Mouse (Mus musculus) brain, embryonic 14.5 days (tissue): ENCODE measurements around the gene Atp2b2. TPM values are rescaled to one million over a fixed set of nuclear protein-coding genes. Genes with fewer than 3 reads are reported as not detected.

Source experiments
- DNase-seq: peaks from one replicate; pipeline ENCODE4 v3.0.0-alpha.2; 2011; ENCODE audit warnings: low read depth
- CTCF ChIP-seq: fragments of 200-500 bp; IDR thresholded peaks from 2 replicates; pipeline ENCODE4 v1.5.1; 2012; ENCODE audit warnings: inconsistent platforms, mild to moderate bottlenecking, moderate library complexity, borderline replicate concordance; ENCODE audit not compliant: insufficient read depth, insufficient read length; ENCODE audit errors: extremely low read depth
- POLR2A ChIP-seq: fragments of 200-500 bp; IDR thresholded peaks from 2 replicates; pipeline ENCODE4 v1.6.1; 2012; ENCODE audit warnings: mild to moderate bottlenecking, inconsistent platforms, borderline replicate concordance; ENCODE audit not compliant: poor library complexity, insufficient read depth, insufficient read length, severe bottlenecking; ENCODE audit errors: extremely low read depth
- polyA plus RNA-seq: library from polyadenylated mRNA; depleted of rRNA; stranded (reverse); fragments of >200 nt; gene quantifications from 2 replicates; pipeline ENCODE4 v1.2.3, GENCODE M21; 2012

Atp2b2 gene
- polyA plus RNA-seq, 1 experiment = 24.3 TPM

- no peak for TF ChIP-seq CTCF
- DNase-seq = peak; percentile 72
Observed at GRCm38 (mm10) chr6:113855581-113855980, 186.8 kb downstream of the Atp2b2 start.

GRCm38 (mm10) chr6:113852318-113852717 is 190.1 kb downstream of the Atp2b2 start:
- no peak for TF ChIP-seq CTCF
- no peak for TF ChIP-seq POLR2A
- DNase-seq = peak; percentile 79

GRCm38 (mm10) chr6:113849819-113850218 is 192.6 kb downstream of the Atp2b2 start:
- TF ChIP-seq POLR2A (no peak), CTCF (no peak)
- DNase-seq = no peak

- no peak for DNase-seq
- TF ChIP-seq POLR2A = no peak
- no peak for TF ChIP-seq CTCF
Observed at GRCm38 (mm10) chr6:113848655-113849054, 193.8 kb downstream of the Atp2b2 start.

GRCm38 (mm10) chr6:113847092-113847491 is 195.3 kb downstream of the Atp2b2 start:
- TF ChIP-seq CTCF (no peak), POLR2A (no peak)
- no peak for DNase-seq

GRCm38 (mm10) chr6:113843248-113843647 is 199.2 kb downstream of the Atp2b2 start:
- DNase-seq = no peak
- TF ChIP-seq POLR2A = no peak
- no peak for TF ChIP-seq CTCF

GRCm38 (mm10) chr6:113838493-113838892 is 203.9 kb downstream of the Atp2b2 start:
- TF ChIP-seq POLR2A (no peak), CTCF (peak; percentile 37; the same call in 1 of the 2 replicates)
- DNase-seq = no peak

- DNase-seq = no peak
- TF ChIP-seq POLR2A (no peak), CTCF (no peak)
Observed at GRCm38 (mm10) chr6:113837740-113838139, 204.7 kb downstream of the Atp2b2 start.

- DNase-seq = no peak
- TF ChIP-seq CTCF = no peak
- no peak for TF ChIP-seq POLR2A
Observed at GRCm38 (mm10) chr6:113836545-113836944, 205.9 kb downstream of the Atp2b2 start.

- no peak for TF ChIP-seq POLR2A
- no peak for TF ChIP-seq CTCF
- DNase-seq = no peak
Observed at GRCm38 (mm10) chr6:113830463-113830862, 211.9 kb downstream of the Atp2b2 start.

GRCm38 (mm10) chr6:113827309-113827708 is 215.1 kb downstream of the Atp2b2 start:
- no peak for TF ChIP-seq POLR2A
- TF ChIP-seq CTCF = no peak
- peak; percentile 4 for DNase-seq

- no peak for TF ChIP-seq POLR2A
- TF ChIP-seq CTCF = peak; percentile 60
- DNase-seq = peak; percentile 42
Observed at GRCm38 (mm10) chr6:113822417-113822816, 220.0 kb downstream of the Atp2b2 start.
